Mouse (Mus musculus): ENCODE results near the gene Hlcs. TPM values are rescaled to one million over a fixed set of nuclear protein-coding genes. Genes with fewer than 3 reads are reported as not detected.

Gene Hlcs
- polyA plus RNA-seq, 1 experiment from 2014 or later, result 5.6 TPM

GRCm38 (mm10) chr16:94164978-94165377 lies 148.4 kb downstream of the Hlcs start:
- DNase-seq (ENCODE audit: low spot score), result no peak

- DNase-seq (ENCODE audit: low spot score), result no peak
Observed at GRCm38 (mm10) chr16:94164236-94164635, 149.1 kb downstream of the Hlcs start.

- DNase-seq (ENCODE audit: low spot score), result no peak
Observed at GRCm38 (mm10) chr16:94163051-94163450, 150.3 kb downstream of the Hlcs start.

GRCm38 (mm10) chr16:94162000-94162399 lies 151.4 kb downstream of the Hlcs start:
- no peak for DNase-seq (ENCODE audit: low spot score)

- no peak for DNase-seq (ENCODE audit: low spot score)
Observed at GRCm38 (mm10) chr16:94157819-94158218, 155.6 kb downstream of the Hlcs start.

- DNase-seq (ENCODE audit: low spot score), result no peak
Observed at GRCm38 (mm10) chr16:94155041-94155653, 158.2 kb downstream of the Hlcs start.

- DNase-seq (ENCODE audit: low spot score), result no peak
Observed at GRCm38 (mm10) chr16:94150125-94151103, 163.0 kb downstream of the Hlcs start.

GRCm38 (mm10) chr16:94148139-94148538 lies 165.2 kb downstream of the Hlcs start:
- no peak for DNase-seq (ENCODE audit: low spot score)

GRCm38 (mm10) chr16:94143325-94143724 lies 170.0 kb downstream of the Hlcs start:
- DNase-seq (ENCODE audit: low spot score), result no peak

- no peak for DNase-seq (ENCODE audit: low spot score)
Observed at GRCm38 (mm10) chr16:94140746-94141145, 172.6 kb downstream of the Hlcs start.

GRCm38 (mm10) chr16:94134218-94134617 lies 179.2 kb downstream of the Hlcs start:
- DNase-seq (ENCODE audit: low spot score), result peak; percentile 5

- no peak for DNase-seq (ENCODE audit: low spot score)
Observed at GRCm38 (mm10) chr16:94128236-94128835, 185.0 kb downstream of the Hlcs start.

GRCm38 (mm10) chr16:94126200-94126599 lies 187.2 kb downstream of the Hlcs start:
- no peak for DNase-seq (ENCODE audit: low spot score)

- DNase-seq (ENCODE audit: low spot score), result peak; percentile 13
Observed at GRCm38 (mm10) chr16:94125172-94125981, 188.0 kb downstream of the Hlcs start.

- DNase-seq (ENCODE audit: low spot score), result no peak
Observed at GRCm38 (mm10) chr16:94123247-94123646, 190.1 kb downstream of the Hlcs start.

GRCm38 (mm10) chr16:94122347-94122746 lies 191.0 kb downstream of the Hlcs start:
- DNase-seq (ENCODE audit: low spot score), result no peak

GRCm38 (mm10) chr16:94118394-94118793 lies 195.0 kb downstream of the Hlcs start:
- no peak for DNase-seq (ENCODE audit: low spot score)

GRCm38 (mm10) chr16:94117333-94117732 lies 196.0 kb downstream of the Hlcs start:
- no peak for DNase-seq (ENCODE audit: low spot score)

- no peak for DNase-seq (ENCODE audit: low spot score)
Observed at GRCm38 (mm10) chr16:94114693-94115092, 198.7 kb downstream of the Hlcs start.

- DNase-seq (ENCODE audit: low spot score), result no peak
Observed at GRCm38 (mm10) chr16:94113160-94113559, 200.2 kb downstream of the Hlcs start.
